Mouse (Mus musculus) midbrain, embryonic 14.5 days (tissue): ENCODE results near the gene Bola3. TPM values are rescaled to one million over a fixed set of nuclear protein-coding genes. Genes with fewer than 3 reads are reported as not detected.

Source experiments
- ATAC-seq: fragments of 200-750 bp; cut with Nextera tagmentation; 2 replicates; pipeline ENCODE4 v1.8.0; 2017; ENCODE audit warnings: moderate number of reproducible peaks, moderate library complexity; ENCODE audit not compliant: low FRiP score, low TSS enrichment
- DNase-seq: peaks from one replicate; pipeline ENCODE4 v3.0.0-alpha.2; 2015
- H3K27ac ChIP-seq: fragments of 300-500 bp; sonication (generic); replicated peaks from 2 replicates; pipeline ENCODE4 v1.5.1; 2014; ENCODE audit warnings: mild to moderate bottlenecking, low read depth, low read length, moderate library complexity
- H3K27me3 ChIP-seq: fragments of 300-500 bp; sonication (generic); 2 replicates; pipeline ENCODE4 v1.6.1; 2014; ENCODE audit warnings: low read length, control low read depth, mixed read lengths; ENCODE audit not compliant: control insufficient read depth, insufficient read depth
- H3K36me3 ChIP-seq: fragments of 300-500 bp; sonication (generic); 2 replicates; pipeline ENCODE4 v1.6.1; 2014; ENCODE audit warnings: low read length, control low read depth; ENCODE audit not compliant: control insufficient read depth, insufficient read depth
- H3K4me1 ChIP-seq: fragments of 300-500 bp; sonication (generic); 2 replicates; pipeline ENCODE4 v1.6.1; 2014; ENCODE audit warnings: mild to moderate bottlenecking, antibody characterized with exemption, low read length, control low read depth; ENCODE audit not compliant: control insufficient read depth, insufficient read depth
- H3K4me2 ChIP-seq: fragments of 300-500 bp; sonication (generic); 2 replicates; pipeline ENCODE4 v1.6.1; 2014; ENCODE audit warnings: mild to moderate bottlenecking, low read length, moderate library complexity
- H3K4me3 ChIP-seq: fragments of 300-500 bp; sonication (generic); replicated peaks from 2 replicates; pipeline ENCODE4 v1.5.1; 2014; ENCODE audit warnings: low read depth, low read length
- H3K9ac ChIP-seq: fragments of 300-500 bp; sonication (generic); replicated peaks from 2 replicates; pipeline ENCODE4 v1.6.1; 2014; ENCODE audit warnings: mild to moderate bottlenecking, low read length, moderate library complexity
- H3K9me3 ChIP-seq: fragments of 300-500 bp; sonication (generic); 2 replicates; pipeline ENCODE4 v1.6.1; 2016; ENCODE audit warnings: low read length, control low read depth, mixed read lengths; ENCODE audit not compliant: control insufficient read depth
- WGBS: fragments of 180-500 bp; shearing (Covaris S2); extraction: QIAGEN DNeasy Blood & Tissue Kit; methylation state at CpG from one replicate; pipeline ENCODE4 v1.1.7; 2014; 5-methylcytosine and 5-hydroxymethylcytosine counted together
- polyA plus RNA-seq: library from polyadenylated mRNA; unstranded; fragments of >200 nt; fragmentation: Nextera tagmentation; extraction: Ambion mirVana; gene quantifications from 2 replicates; pipeline ENCODE4 v1.2.1, GENCODE M21; 2014

The Bola3 gene
- polyA plus RNA-seq, 1 experiment from 2014 or later = 54.5 TPM

- H3K4me2 ChIP-seq = no peak overlapping the region
- H3K27ac ChIP-seq = no peak overlapping the region
- peaks cover 20% of the 10 kb centered on the region for H3K36me3 ChIP-seq
- no peaks in the 10 kb centered on the region for H3K27me3 ChIP-seq
- no peak overlapping the region for H3K4me3 ChIP-seq
- H3K9ac ChIP-seq = no peak overlapping the region; the same call in 1 of the 2 replicates
- WGBS = 83% methylated on average over 7 of the region's 7 CpGs
- no peak for DNase-seq
- ATAC-seq = no peak
- no peaks in the 10 kb centered on the region for H3K9me3 ChIP-seq
- H3K4me1 ChIP-seq = peaks cover 9% of the 10 kb centered on the region; the same call in 1 of the 2 replicates
Observed at GRCm38 (mm10) chr6:83351490-83352160, 2.7 kb downstream of the Bola3 start.

GRCm38 (mm10) chr6:83352666-83353410 lies 3.9 kb downstream of the Bola3 start:
- H3K27ac ChIP-seq = no peak overlapping the region
- no peak overlapping the region for H3K9ac ChIP-seq
- H3K4me3 ChIP-seq = no peak overlapping the region
- no peaks in the 10 kb centered on the region for H3K9me3 ChIP-seq
- peaks cover 24% of the 10 kb centered on the region for H3K36me3 ChIP-seq
- H3K4me1 ChIP-seq = peaks cover 9% of the 10 kb centered on the region; the same call in 1 of the 2 replicates
- 93% methylated on average over 24 of the region's 24 CpGs for WGBS
- DNase-seq = no peak
- H3K4me2 ChIP-seq = no peak overlapping the region
- ATAC-seq = no peak
- no peaks in the 10 kb centered on the region for H3K27me3 ChIP-seq

- Histone ChIP-seq H3K27ac (no peak overlapping the region), H3K9me3 (no peaks in the 10 kb centered on the region), H3K4me1 (0 out of 2 replicates have a peak, but pooled peaks cover 4% of the 10 kb centered on the region), H3K4me2 (no peak overlapping the region), H3K4me3 (no peak overlapping the region), H3K27me3 (no peaks in the 10 kb centered on the region), H3K36me3 (peaks cover 43% of the 10 kb centered on the region), H3K9ac (no peak overlapping the region)
- no peak for DNase-seq
- 93% methylated on average over 9 of the region's 9 CpGs for WGBS
- no peak for ATAC-seq
Observed at GRCm38 (mm10) chr6:83354856-83355781, 6.2 kb downstream of the Bola3 start.

GRCm38 (mm10) chr6:83356569-83357138 lies 7.7 kb downstream of the Bola3 start:
- Histone ChIP-seq H3K4me3 (no peak overlapping the region), H3K27ac (no peak overlapping the region), H3K4me1 (no peaks in the 10 kb centered on the region), H3K27me3 (no peaks in the 10 kb centered on the region), H3K4me2 (no peak overlapping the region), H3K36me3 (peaks cover 51% of the 10 kb centered on the region), H3K9ac (no peak overlapping the region), H3K9me3 (no peaks in the 10 kb centered on the region)
- 24% methylated on average over 7 of the region's 7 CpGs for WGBS
- DNase-seq = peak; percentile 92
- ATAC-seq = peak; percentile 64; the same call in 1 of the 2 replicates

- H3K27me3 ChIP-seq = no peaks in the 10 kb centered on the region
- no peak for ATAC-seq
- no peak overlapping the region for H3K9ac ChIP-seq
- H3K4me2 ChIP-seq = no peak overlapping the region
- H3K9me3 ChIP-seq = no peaks in the 10 kb centered on the region
- no peak overlapping the region for H3K4me3 ChIP-seq
- no peak overlapping the region for H3K27ac ChIP-seq
- no peak for DNase-seq
- 92% methylated on average over 10 of the region's 10 CpGs for WGBS
- no peaks in the 10 kb centered on the region for H3K4me1 ChIP-seq
- H3K36me3 ChIP-seq = peaks cover 55% of the 10 kb centered on the region
Observed at GRCm38 (mm10) chr6:83357436-83357835, 8.5 kb downstream of the Bola3 start.

- Histone ChIP-seq H3K9me3 (no peaks in the 10 kb centered on the region), H3K27ac (no peak overlapping the region), H3K27me3 (no peaks in the 10 kb centered on the region), H3K36me3 (peaks cover 55% of the 10 kb centered on the region), H3K4me2 (no peak overlapping the region), H3K4me1 (no peaks in the 10 kb centered on the region), H3K9ac (no peak overlapping the region), H3K4me3 (no peak overlapping the region)
- DNase-seq (no peak), ATAC-seq (no peak)
- WGBS = 92% methylated on average over 11 of the region's 11 CpGs
Observed at GRCm38 (mm10) chr6:83361523-83362248, 12.7 kb downstream of the Bola3 start.

GRCm38 (mm10) chr6:83363075-83363474 lies 14.1 kb downstream of the Bola3 start:
- H3K9me3 ChIP-seq = no peaks in the 10 kb centered on the region
- no peak overlapping the region for H3K4me2 ChIP-seq
- H3K27ac ChIP-seq = no peak overlapping the region
- no peaks in the 10 kb centered on the region for H3K4me1 ChIP-seq
- ATAC-seq = no peak
- no peak overlapping the region for H3K9ac ChIP-seq
- no peak overlapping the region for H3K4me3 ChIP-seq
- H3K36me3 ChIP-seq = peaks cover 64% of the 10 kb centered on the region
- no peak for DNase-seq
- 93% methylated on average over 12 of the region's 12 CpGs for WGBS
- H3K27me3 ChIP-seq = no peaks in the 10 kb centered on the region
